Mouse (Mus musculus) liver, adult 2 months (tissue): ENCODE data around the gene Fyb2.

Experiments
- CTCF ChIP-seq: fragments of 200-500 bp; IDR thresholded peaks from 2 replicates; pipeline ENCODE4 v1.5.1; 2011; ENCODE audit warnings: low read depth, low read length, control low read depth
- POLR2A ChIP-seq: fragments of 200-500 bp; IDR thresholded peaks from 2 replicates; pipeline ENCODE4 v1.6.1; 2011; ENCODE audit warnings: low read length, control low read depth; ENCODE audit not compliant: insufficient read depth; ENCODE audit errors: extremely low read depth

DNA sequence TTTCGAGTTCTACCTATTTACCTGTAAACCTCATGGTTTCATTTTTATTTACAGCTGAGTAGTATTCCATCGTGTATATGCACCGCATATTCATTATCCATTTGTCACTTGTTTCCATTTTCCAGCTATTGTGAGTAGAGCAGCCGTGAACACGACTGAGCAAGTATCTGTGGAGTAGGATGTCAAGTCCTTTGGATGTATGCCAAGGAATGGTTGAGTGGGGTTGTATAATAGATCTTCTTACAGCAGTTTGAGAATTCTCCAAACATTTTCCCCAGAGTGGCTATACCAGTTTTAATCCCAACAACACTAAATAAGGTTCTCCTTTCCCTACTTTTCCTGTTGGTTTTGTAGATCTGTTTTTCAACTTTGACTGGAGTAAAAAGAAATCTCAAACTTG, 48.2 kb downstream of the Fyb2 start:
- TF ChIP-seq POLR2A (no peak), CTCF (no peak)
